Mouse (Mus musculus): ENCODE results near the gene Syt7. TPM values are rescaled to one million over a fixed set of nuclear protein-coding genes. Genes with fewer than 3 reads are reported as not detected.

Gene Syt7
- polyA plus RNA-seq, 1 experiment from 2014 or later, result 13.6 TPM

DNA sequence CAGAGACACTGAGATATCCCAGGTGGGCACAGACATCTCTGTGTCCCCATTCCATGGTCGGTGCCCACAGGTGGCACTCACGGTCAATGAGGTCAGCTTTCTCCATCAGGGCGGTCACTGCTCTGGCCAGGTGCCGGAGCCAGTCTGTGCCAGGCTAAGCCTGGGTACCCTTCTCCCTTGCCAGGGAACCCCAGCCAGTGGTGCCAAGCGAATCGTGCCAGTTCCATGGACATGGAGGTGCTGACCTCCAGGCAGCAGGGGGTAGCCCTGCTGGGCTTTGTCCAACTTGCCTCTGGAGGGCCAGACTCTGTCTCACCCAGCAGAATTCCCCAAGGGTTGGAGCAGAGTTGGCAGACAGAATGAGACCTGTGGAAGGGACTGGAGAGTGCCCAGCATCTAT is 4.6 kb downstream of the Syt7 start:
- WGBS, result 94% methylated on average over 6 of the region's 6 CpGs
- H3K9me3 ChIP-seq (replicated peaks; ENCODE audit: control insufficient read depth, low read length, poor library complexity, severe bottlenecking), result no peaks in the 10 kb centered on the region
- 0 out of 2 replicates have a peak overlapping the region, but pooled peaks have one; percentile 15 for H3K9ac ChIP-seq (ENCODE audit: low read depth, low read length)

DNA sequence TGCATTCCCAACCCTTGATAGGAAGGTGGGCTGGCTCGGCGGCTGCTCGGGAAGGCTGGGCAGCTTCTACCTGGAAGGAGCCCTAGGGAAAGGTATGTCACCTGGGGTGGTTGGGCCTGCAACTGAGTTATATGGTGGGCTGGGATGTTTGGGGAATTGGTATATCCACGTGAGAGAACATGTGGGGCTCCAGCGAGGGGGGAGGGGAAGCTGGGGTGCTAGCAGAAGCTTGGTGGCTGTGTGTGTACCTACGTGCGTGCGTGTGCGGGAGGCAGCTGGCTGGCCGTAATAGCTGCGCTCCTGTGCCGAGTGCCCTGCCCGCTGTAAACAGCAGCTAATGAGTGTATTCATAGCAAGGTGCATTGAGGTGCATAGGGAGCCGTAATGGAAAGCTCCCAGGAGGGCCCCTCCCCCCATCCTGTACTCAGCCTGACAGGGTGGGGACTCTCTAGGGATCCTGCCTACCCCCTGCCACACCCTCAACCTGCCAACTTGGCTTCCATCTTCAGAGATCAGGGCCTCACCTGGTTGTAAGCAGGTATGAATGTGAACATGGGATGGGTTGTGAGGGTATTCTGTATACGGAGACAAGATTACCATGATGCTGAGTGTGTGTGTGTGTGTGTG is 5.1 kb downstream of the Syt7 start:
- H3K4me3 ChIP-seq (ENCODE audit: low read depth, low read length), result no peak overlapping the region
- H3K4me1 ChIP-seq (ENCODE audit: control insufficient read depth, insufficient read depth, low read length), result peaks cover 30% of the 10 kb centered on the region
- H3K36me3 ChIP-seq (ENCODE audit: control insufficient read depth, insufficient read depth, low read length), result no peaks in the 10 kb centered on the region
- H3K27ac ChIP-seq (ENCODE audit: low read length), result no peak overlapping the region
- 69% methylated on average over 15 of the region's 15 CpGs for WGBS
- H3K27me3 ChIP-seq (ENCODE audit: control insufficient read depth, insufficient read depth, low read depth, low read length), result no peaks in the 10 kb centered on the region
- 0 out of 2 replicates have a peak overlapping the region, but pooled peaks have one; percentile 15 for H3K9ac ChIP-seq (ENCODE audit: low read depth, low read length)
- H3K4me2 ChIP-seq (ENCODE audit: low read length), result peak overlapping the region; percentile 42
- no peaks in the 10 kb centered on the region for H3K9me3 ChIP-seq (replicated peaks; ENCODE audit: control insufficient read depth, low read length, poor library complexity, severe bottlenecking)
- ATAC-seq, result no peak

More for the DNA sequence above, 4.6 kb downstream of the Syt7 start:
- peaks cover 30% of the 10 kb centered on the region for H3K4me1 ChIP-seq (ENCODE audit: control insufficient read depth, insufficient read depth, low read length)
- H3K36me3 ChIP-seq (ENCODE audit: control insufficient read depth, insufficient read depth, low read length), result no peaks in the 10 kb centered on the region
- no peaks in the 10 kb centered on the region for H3K27me3 ChIP-seq (ENCODE audit: control insufficient read depth, insufficient read depth, low read depth, low read length)
- H3K27ac ChIP-seq (ENCODE audit: low read length), result no peak overlapping the region
- H3K4me3 ChIP-seq (ENCODE audit: low read depth, low read length), result no peak overlapping the region
- no peak for ATAC-seq
- H3K4me2 ChIP-seq (ENCODE audit: low read length), result peak overlapping the region; percentile 42

DNA sequence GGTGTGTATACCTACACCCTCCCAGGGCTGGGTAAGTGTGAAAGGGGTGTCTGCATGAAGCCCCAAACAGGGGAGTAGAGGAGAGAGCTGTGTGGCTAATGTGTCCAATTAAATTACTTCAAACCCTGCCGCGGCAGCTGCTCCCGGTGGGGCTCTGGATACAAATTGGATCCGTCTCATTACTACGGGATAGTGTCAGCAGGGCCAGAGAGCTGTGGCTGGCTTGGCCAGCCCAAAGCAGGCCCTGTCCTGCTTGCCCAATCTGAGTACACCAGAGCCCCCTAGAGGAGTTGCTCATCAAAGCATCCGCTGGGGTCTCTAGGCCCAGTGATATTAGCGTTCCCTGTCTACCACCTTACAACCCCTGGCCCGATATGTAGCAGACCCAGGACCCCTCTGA is 6.3 kb downstream of the Syt7 start:
- 11% methylated on average over 8 of the region's 8 CpGs for WGBS
- Histone ChIP-seq H3K27me3 (ENCODE audit: control insufficient read depth, insufficient read depth, low read depth, low read length) (no peaks in the 10 kb centered on the region), H3K4me1 (ENCODE audit: control insufficient read depth, insufficient read depth, low read length) (peaks cover 29% of the 10 kb centered on the region), H3K4me3 (ENCODE audit: low read depth, low read length) (no peak overlapping the region), H3K36me3 (ENCODE audit: control insufficient read depth, insufficient read depth, low read length) (no peaks in the 10 kb centered on the region), H3K9me3 (replicated peaks; ENCODE audit: control insufficient read depth, low read length, poor library complexity, severe bottlenecking) (no peaks in the 10 kb centered on the region), H3K9ac (ENCODE audit: low read depth, low read length) (0 out of 2 replicates have a peak overlapping the region, but pooled peaks have one; percentile 5), H3K4me2 (ENCODE audit: low read length) (peak overlapping the region; percentile 9; the same call in 1 of the 2 replicates), H3K27ac (ENCODE audit: low read length) (peak overlapping the region; percentile 30)
- ATAC-seq, result peak; percentile 29; the same call in 1 of the 2 replicates

DNA sequence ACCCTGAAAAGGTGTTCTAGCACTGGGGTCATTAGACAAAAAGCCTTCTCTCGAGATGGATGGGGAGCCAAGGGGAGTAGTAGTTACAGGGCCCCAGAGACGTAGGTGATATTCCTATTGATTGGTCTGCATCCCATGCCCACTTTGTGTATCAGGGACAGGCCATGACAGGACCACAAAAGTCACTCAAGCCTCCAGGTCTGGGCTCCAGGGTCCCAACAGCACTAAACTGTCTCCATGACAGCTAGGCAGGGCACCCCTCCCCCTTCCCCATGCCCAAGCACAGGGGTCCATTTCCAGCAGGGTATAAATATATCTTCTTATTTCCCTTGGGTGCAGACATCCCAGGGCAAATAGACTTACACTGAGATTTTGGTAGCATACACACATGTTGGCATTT is 8.1 kb downstream of the Syt7 start:
- Histone ChIP-seq H3K4me1 (ENCODE audit: control insufficient read depth, insufficient read depth, low read length) (peaks cover 12% of the 10 kb centered on the region), H3K27ac (ENCODE audit: low read length) (no peak overlapping the region), H3K9ac (ENCODE audit: low read depth, low read length) (no peak overlapping the region), H3K4me2 (ENCODE audit: low read length) (no peak overlapping the region), H3K4me3 (ENCODE audit: low read depth, low read length) (no peak overlapping the region), H3K27me3 (ENCODE audit: control insufficient read depth, insufficient read depth, low read depth, low read length) (no peaks in the 10 kb centered on the region), H3K36me3 (ENCODE audit: control insufficient read depth, insufficient read depth, low read length) (no peaks in the 10 kb centered on the region), H3K9me3 (replicated peaks; ENCODE audit: control insufficient read depth, low read length, poor library complexity, severe bottlenecking) (no peaks in the 10 kb centered on the region)
- no peak for ATAC-seq
- 80% methylated on average over 2 of the region's 2 CpGs for WGBS

DNA sequence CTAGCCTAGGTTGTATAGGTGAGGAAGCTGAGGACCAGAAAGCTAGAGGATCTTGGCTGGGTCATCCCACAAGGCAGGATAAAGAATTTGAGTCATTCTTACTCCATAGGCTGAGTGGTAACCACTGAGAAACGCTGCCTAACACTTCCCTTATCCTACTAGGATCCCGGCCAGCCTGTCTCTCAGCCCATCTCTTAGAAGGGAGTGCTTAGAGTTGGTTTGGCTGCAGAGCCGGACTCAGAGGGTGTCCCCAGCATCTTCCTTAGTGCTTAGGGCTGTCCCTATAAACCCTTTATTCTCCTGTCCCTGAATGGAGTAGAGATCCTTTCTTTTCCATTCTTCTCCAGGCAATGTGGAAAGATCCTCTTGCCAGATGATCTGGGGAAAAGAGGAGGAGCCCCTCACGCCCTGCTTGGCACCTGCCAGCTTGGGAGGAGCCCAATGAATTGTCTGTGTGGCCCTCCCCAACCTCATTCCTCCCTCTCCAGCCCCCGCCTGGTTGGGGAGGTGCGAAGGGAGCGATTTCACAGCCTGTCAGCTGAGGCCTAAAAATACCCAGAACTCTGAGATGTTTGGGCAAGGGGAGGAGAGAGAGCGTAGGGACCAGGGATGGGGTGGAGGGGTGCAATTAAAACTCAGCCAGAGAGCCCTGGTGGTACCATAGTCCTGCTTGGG is 8.7 kb downstream of the Syt7 start:
- Histone ChIP-seq H3K4me3 (ENCODE audit: low read depth, low read length) (no peak overlapping the region), H3K4me1 (ENCODE audit: control insufficient read depth, insufficient read depth, low read length) (peaks cover 10% of the 10 kb centered on the region), H3K27ac (ENCODE audit: low read length) (no peak overlapping the region), H3K4me2 (ENCODE audit: low read length) (no peak overlapping the region), H3K36me3 (ENCODE audit: control insufficient read depth, insufficient read depth, low read length) (no peaks in the 10 kb centered on the region), H3K9ac (ENCODE audit: low read depth, low read length) (no peak overlapping the region), H3K27me3 (ENCODE audit: control insufficient read depth, insufficient read depth, low read depth, low read length) (no peaks in the 10 kb centered on the region), H3K9me3 (replicated peaks; ENCODE audit: control insufficient read depth, low read length, poor library complexity, severe bottlenecking) (no peaks in the 10 kb centered on the region)
- WGBS, result 44% methylated on average over 8 of the region's 8 CpGs
- no peak for ATAC-seq

DNA sequence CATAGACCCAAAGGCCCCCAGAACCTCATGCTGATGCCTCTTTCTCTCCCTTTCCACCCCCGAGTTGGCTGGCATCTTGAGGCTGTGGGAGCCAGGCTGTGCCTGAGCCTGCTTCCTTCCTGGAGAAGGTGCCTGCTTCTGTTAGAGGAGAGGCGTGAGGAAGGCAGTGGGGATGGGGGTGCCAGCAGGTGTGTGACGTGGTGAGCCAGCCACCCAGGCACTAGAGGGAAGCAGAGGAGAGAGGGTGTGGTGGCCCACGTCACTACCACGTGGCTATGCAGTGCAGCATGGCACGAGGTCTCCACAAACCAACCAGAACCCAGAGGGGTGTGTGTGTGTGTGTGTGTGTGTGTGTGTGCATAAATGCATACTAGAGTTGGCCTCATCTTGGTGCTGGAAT is 9.4 kb downstream of the Syt7 start:
- Histone ChIP-seq H3K9ac (ENCODE audit: low read depth, low read length) (no peak overlapping the region), H3K27me3 (ENCODE audit: control insufficient read depth, insufficient read depth, low read depth, low read length) (no peaks in the 10 kb centered on the region), H3K36me3 (ENCODE audit: control insufficient read depth, insufficient read depth, low read length) (no peaks in the 10 kb centered on the region), H3K9me3 (replicated peaks; ENCODE audit: control insufficient read depth, low read length, poor library complexity, severe bottlenecking) (no peaks in the 10 kb centered on the region), H3K4me1 (ENCODE audit: control insufficient read depth, insufficient read depth, low read length) (peaks cover 10% of the 10 kb centered on the region), H3K4me2 (ENCODE audit: low read length) (no peak overlapping the region), H3K4me3 (ENCODE audit: low read depth, low read length) (no peak overlapping the region), H3K27ac (ENCODE audit: low read length) (no peak overlapping the region)
- WGBS, result 83% methylated on average over 6 of the region's 6 CpGs
- no peak for ATAC-seq

DNA sequence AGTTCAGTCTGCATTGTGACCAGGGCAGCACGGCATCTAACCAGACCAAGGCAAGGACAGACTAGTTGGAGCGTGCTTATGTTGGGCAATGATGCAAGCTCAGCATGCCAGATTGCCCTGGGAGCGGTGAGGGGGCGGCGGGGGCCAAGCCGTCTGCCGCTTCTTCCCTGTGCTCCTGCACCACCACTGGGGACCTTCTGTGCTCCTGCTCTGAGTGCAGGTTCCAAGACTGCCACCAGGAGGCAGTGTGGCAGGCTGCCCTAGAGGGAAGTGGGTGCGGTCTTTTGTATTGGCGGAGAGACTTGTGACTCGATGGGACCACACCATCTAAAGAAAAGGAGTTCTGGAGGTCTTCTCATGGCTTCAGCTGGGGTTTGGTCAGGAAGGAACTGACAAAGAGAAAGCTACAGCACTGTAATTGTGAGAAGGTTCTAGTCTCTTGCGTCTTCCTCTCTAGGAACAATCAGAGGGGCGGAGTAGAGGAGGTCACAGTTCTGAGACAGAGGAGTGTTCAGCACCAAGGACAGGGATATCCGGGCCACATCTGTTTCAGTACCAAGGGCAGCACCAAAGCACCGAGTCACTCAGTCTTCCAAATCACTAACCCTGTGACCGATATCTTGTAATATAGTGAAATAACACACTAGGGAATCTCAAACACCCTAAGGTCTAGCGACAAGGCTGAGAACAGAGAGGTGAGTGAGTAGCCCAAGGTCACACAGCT is 14.0 kb downstream of the Syt7 start:
- Histone ChIP-seq H3K36me3 (ENCODE audit: control insufficient read depth, insufficient read depth, low read length) (no peaks in the 10 kb centered on the region), H3K27me3 (ENCODE audit: control insufficient read depth, insufficient read depth, low read depth, low read length) (no peaks in the 10 kb centered on the region), H3K9ac (ENCODE audit: low read depth, low read length) (no peak overlapping the region), H3K4me3 (ENCODE audit: low read depth, low read length) (no peak overlapping the region), H3K4me2 (ENCODE audit: low read length) (no peak overlapping the region), H3K4me1 (ENCODE audit: control insufficient read depth, insufficient read depth, low read length) (peaks cover 18% of the 10 kb centered on the region), H3K9me3 (replicated peaks; ENCODE audit: control insufficient read depth, low read length, poor library complexity, severe bottlenecking) (no peaks in the 10 kb centered on the region), H3K27ac (ENCODE audit: low read length) (no peak overlapping the region)
- 30% methylated on average over 16 of the region's 16 CpGs for WGBS
- ATAC-seq, result no peak

DNA sequence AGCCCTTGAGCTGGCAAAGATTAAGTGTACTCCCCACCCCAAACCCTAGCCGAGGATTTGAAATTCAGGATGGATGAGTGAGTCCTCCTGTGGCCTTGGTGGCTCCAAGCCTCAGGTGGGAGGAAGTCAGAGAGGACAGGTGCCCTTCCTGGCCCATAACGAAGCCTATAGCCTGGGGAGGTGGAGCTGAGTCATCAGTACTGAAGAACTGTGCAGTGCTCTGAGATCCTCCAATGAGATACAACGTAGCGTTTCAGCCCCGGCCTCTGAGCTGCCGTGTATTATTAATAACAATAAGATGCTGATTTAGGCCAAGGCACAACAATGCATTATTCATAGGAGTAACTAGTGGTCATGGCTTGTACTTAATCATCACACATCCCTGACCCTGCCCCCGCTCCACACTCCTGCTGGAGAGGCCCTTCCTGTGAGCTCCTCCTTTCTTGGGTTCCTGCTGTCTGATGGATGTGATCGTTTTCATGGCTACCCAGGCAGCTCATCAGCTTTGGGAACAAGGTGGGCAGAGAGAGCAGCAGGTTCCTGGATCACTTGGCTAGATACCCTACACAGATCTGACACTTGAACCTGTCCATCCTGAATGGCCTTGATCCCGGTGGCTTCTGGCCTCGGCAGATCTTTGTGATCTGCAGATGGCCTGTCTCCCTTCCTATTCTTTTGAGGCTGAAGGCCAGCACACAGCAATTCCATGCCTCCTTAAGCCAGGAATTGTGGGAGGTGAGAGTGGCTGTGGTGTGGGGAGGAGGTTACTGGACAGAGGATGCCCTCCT is 14.9 kb downstream of the Syt7 start:
- H3K27me3 ChIP-seq (ENCODE audit: control insufficient read depth, insufficient read depth, low read depth, low read length), result no peaks in the 10 kb centered on the region
- H3K9ac ChIP-seq (ENCODE audit: low read depth, low read length), result no peak overlapping the region; the same call in 1 of the 2 replicates
- H3K9me3 ChIP-seq (replicated peaks; ENCODE audit: control insufficient read depth, low read length, poor library complexity, severe bottlenecking), result no peaks in the 10 kb centered on the region
- ATAC-seq, result 0 out of 2 replicates have a peak, but pooled peaks have one; percentile 25
- no peak overlapping the region for H3K4me3 ChIP-seq (ENCODE audit: low read depth, low read length)
- WGBS, result 50% methylated on average over 10 of the region's 10 CpGs
- no peaks in the 10 kb centered on the region for H3K36me3 ChIP-seq (ENCODE audit: control insufficient read depth, insufficient read depth, low read length)
- no peak overlapping the region for H3K4me2 ChIP-seq (ENCODE audit: low read length)
- H3K4me1 ChIP-seq (ENCODE audit: control insufficient read depth, insufficient read depth, low read length), result peaks cover 19% of the 10 kb centered on the region
- peak overlapping the region; percentile 5; the same call in 1 of the 2 replicates for H3K27ac ChIP-seq (ENCODE audit: low read length)

All from midbrain, embryonic 16.5 days (tissue).